19 mouse cellular contexts compared by ENCODE assay signal in genomic region chr15:28074416-28074970, GRCm38 (mm10). TPM values are rescaled to one million over a fixed set of nuclear protein-coding genes. Genes with fewer than 3 reads are reported as not detected.
DNase-seq lines count a peak whose midpoint lies in the region; ATAC-seq and TF ChIP-seq lines count a peak whose summit lies in the region.
"Had no signal": no experiment of that assay in that cellular context is flagged by ENCODE, and none has a peak within 500 bp of the region (broad histone marks: within the 10 kb centered on the region; RNA-seq: fewer than 3 reads in every experiment).

No protein-coding gene starts in this region.

- H3K27me3 ChIP-seq in midbrain, embryonic 11.5 days (ENCODE audit: control insufficient read depth, insufficient read depth, low read length) = no peaks in the 10 kb centered on the region
- H3K27me3 ChIP-seq in midbrain, postnatal 0 days (ENCODE audit: insufficient read depth, low read length) = no peaks in the 10 kb centered on the region
- H3K27me3 ChIP-seq: embryonic facial prominence, embryonic 12.5 days; embryonic facial prominence, embryonic 15.5 days; forebrain, embryonic 15.5 days; Patski had no signal

- no peaks in the 10 kb centered on the region; the same call in 1 of the 2 replicates for H3K4me1 ChIP-seq in midbrain, embryonic 11.5 days (ENCODE audit: control insufficient read depth, insufficient read depth, low read length)
- H3K4me1 ChIP-seq in midbrain, postnatal 0 days (ENCODE audit: insufficient read depth, low read length) = no peaks in the 10 kb centered on the region; the same call in 1 of the 2 replicates
- H3K4me1 ChIP-seq: embryonic facial prominence, embryonic 15.5 days; forebrain, embryonic 15.5 days had no signal

- no peak overlapping the region for H3K9ac ChIP-seq in midbrain, embryonic 11.5 days (ENCODE audit: low read length)
- H3K9ac ChIP-seq in midbrain, postnatal 0 days (replicated peaks; ENCODE audit: low read length, poor library complexity, severe bottlenecking) = no peak overlapping the region
- H3K9ac ChIP-seq: embryonic facial prominence, embryonic 12.5 days; embryonic facial prominence, embryonic 15.5 days; forebrain, embryonic 15.5 days; hindbrain, embryonic 12.5 days; hindbrain, embryonic 15.5 days had no signal

- DNase-seq in cerebellum, adult 11-12 months = peak; percentile 15
- peak; percentile 11 for DNase-seq in cerebellum, adult 9-10 months
- DNase-seq in cerebellum, postnatal 4 days (ENCODE audit: low spot score in 2 of 2) = no peak
- peak; percentile 6 for DNase-seq in midbrain, embryonic 11.5 days (ENCODE audit: low spot score, missing footprints)
- no peak for DNase-seq in midbrain, postnatal 0 days (ENCODE audit: low spot score)
- peak; percentile 18 for DNase-seq in cerebellum, postnatal 36 days
- no peak for DNase-seq in lung, postnatal 10 days
- DNase-seq: adrenal gland, postnatal 10 days; gastrocnemius, postnatal 25 days; kidney, adult 11 months; kidney, adult 8-10 months had no signal

- no peaks in the 10 kb centered on the region for H3K36me3 ChIP-seq in midbrain, embryonic 11.5 days (ENCODE audit: control insufficient read depth, insufficient read depth, low read length)
- no peaks in the 10 kb centered on the region for H3K36me3 ChIP-seq in midbrain, postnatal 0 days (ENCODE audit: insufficient read depth, low read length)
- H3K36me3 ChIP-seq: embryonic facial prominence, embryonic 12.5 days; embryonic facial prominence, embryonic 15.5 days; forebrain, embryonic 15.5 days; hindbrain, embryonic 12.5 days; hindbrain, embryonic 15.5 days had no signal

- WGBS in midbrain, embryonic 11.5 days = 82% methylated on average over 4 of the region's 4 CpGs
- 97% methylated on average over 4 of the region's 4 CpGs for WGBS in midbrain, postnatal 0 days

- H3K27ac ChIP-seq in midbrain, embryonic 11.5 days (ENCODE audit: low read depth, low read length) = no peak overlapping the region
- H3K27ac ChIP-seq in midbrain, postnatal 0 days (ENCODE audit: low read depth, low read length) = no peak overlapping the region
- H3K27ac ChIP-seq: embryonic facial prominence, embryonic 12.5 days; embryonic facial prominence, embryonic 15.5 days; forebrain, embryonic 15.5 days; hindbrain, embryonic 12.5 days; hindbrain, embryonic 15.5 days had no signal

- H3K4me3 ChIP-seq in midbrain, embryonic 11.5 days (ENCODE audit: low read depth, low read length) = no peak overlapping the region
- H3K4me3 ChIP-seq in midbrain, postnatal 0 days (ENCODE audit: low read depth, low read length) = no peak overlapping the region
- H3K4me3 ChIP-seq: embryonic facial prominence, embryonic 12.5 days; embryonic facial prominence, embryonic 15.5 days; forebrain, embryonic 15.5 days; hindbrain, embryonic 12.5 days; hindbrain, embryonic 15.5 days had no signal

- ATAC-seq in cerebellum, adult (ENCODE audit: insufficient number of reproducible peaks, low FRiP score, low TSS enrichment) = no peak
- no peak for ATAC-seq in midbrain, embryonic 11.5 days (ENCODE audit: low FRiP score)
- ATAC-seq in midbrain, postnatal 0 days (ENCODE audit: low FRiP score) = no peak
- ATAC-seq: forebrain, embryonic 15.5 days; Patski had no signal

- no peak overlapping the region for H3K4me2 ChIP-seq in midbrain, embryonic 11.5 days
- H3K4me2 ChIP-seq in midbrain, postnatal 0 days (ENCODE audit: low read depth, low read length, poor library complexity, severe bottlenecking) = no peak overlapping the region
- H3K4me2 ChIP-seq: embryonic facial prominence, embryonic 12.5 days; embryonic facial prominence, embryonic 15.5 days; forebrain, embryonic 15.5 days; heart, embryonic 11.5 days; hindbrain, embryonic 12.5 days; hindbrain, embryonic 15.5 days had no signal

- no peak for TF ChIP-seq CTCF in midbrain, postnatal 0 days (IDR thresholded peaks at IDR 0.05)

- H3K9me3 ChIP-seq in midbrain, embryonic 11.5 days (ENCODE audit: control insufficient read depth, low read length) = no peaks in the 10 kb centered on the region
- no peaks in the 10 kb centered on the region for H3K9me3 ChIP-seq in midbrain, postnatal 0 days (ENCODE audit: low read length)
- H3K9me3 ChIP-seq: embryonic facial prominence, embryonic 12.5 days; embryonic facial prominence, embryonic 15.5 days; forebrain, embryonic 15.5 days; hindbrain, embryonic 12.5 days; hindbrain, embryonic 15.5 days had no signal

RNA-seq across cellular contexts. Expression of gene Trio, which starts 48.8 kb away (rescaled TPM):
- polyA plus RNA-seq in midbrain, embryonic 11.5 days (2014; fragmentation: Nextera tagmentation; extraction: Ambion mirVana) = 32.5 and 36.2 TPM in 2 replicates
- total RNA-seq in midbrain, postnatal 0 days (2014; rRNA removed) = 213 and 251 TPM in 2 replicates
- 19.0 and 23.3 TPM in 2 replicates for polyA plus RNA-seq in midbrain, postnatal 0 days (2015; fragmentation: Nextera tagmentation; extraction: Ambion mirVana)

Comparison
In these comparisons a context has a peak if more than half of its experiments do, and no peak if none do; other contexts are left out.
1. DNase-seq: peak in cerebellum, adult 11-12 months (single experiment), cerebellum, adult 9-10 months (single experiment), midbrain, embryonic 11.5 days (single experiment) and cerebellum, postnatal 36 days (2 of 2); none in cerebellum, postnatal 4 days (0 of 2), midbrain, postnatal 0 days (single experiment) and lung, postnatal 10 days (single experiment).